Comparison of ENCODE assay signal across 7 mouse cellular contexts in genomic region chr14:12531101-12531500, GRCm38 (mm10).
DNase-seq lines count a peak whose midpoint lies in the region; ATAC-seq and TF ChIP-seq lines count a peak whose summit lies in the region.

No protein-coding gene starts in this region.

- ATAC-seq in lung, embryonic 14.5 days (ENCODE audit: insufficient read depth), result peak; percentile 67
- peak; percentile 64; the same call in 1 of the 2 replicates for ATAC-seq in hindbrain, embryonic 14.5 days (ENCODE audit: low FRiP score)
- no peak; the same call in 1 of the 2 replicates for ATAC-seq in limb, embryonic 14.5 days (ENCODE audit: low FRiP score, low read depth)
- no peak for ATAC-seq in CD4-positive, CD25-positive, alpha-beta regulatory T cell, adult 4 months

- H3K4me1 ChIP-seq in lung, embryonic 14.5 days (ENCODE audit: insufficient read depth), result no peaks in the 10 kb centered on the region
- 0 out of 2 replicates have a peak, but pooled peaks cover 3% of the 10 kb centered on the region for H3K4me1 ChIP-seq in hindbrain, embryonic 14.5 days (replicated peaks; ENCODE audit: control insufficient read depth, insufficient read depth, low read length)
- H3K4me1 ChIP-seq in limb, embryonic 14.5 days (ENCODE audit: control insufficient read depth, insufficient read depth, low read length), result no peaks in the 10 kb centered on the region
- H3K4me1 ChIP-seq in thymus, adult 2 months (replicated peaks; ENCODE audit: control insufficient read depth, insufficient read depth, low read length), result no peaks in the 10 kb centered on the region

- peak; percentile 70 for TF ChIP-seq CTCF in lung, embryonic 14.5 days (IDR thresholded peaks at IDR 0.05; ENCODE audit: low read depth)
- TF ChIP-seq CTCF in thymus, adult 2 months (IDR thresholded peaks at IDR 0.05; ENCODE audit: borderline replicate concordance, control insufficient read depth, extremely low read depth, insufficient read depth, low read length, poor library complexity), result no peak

- 25% methylated on average over 1 of the region's 1 CpGs for WGBS in lung, embryonic 14.5 days
- 22% methylated on average over 1 of the region's 1 CpGs for WGBS in hindbrain, embryonic 14.5 days
- WGBS in limb, embryonic 14.5 days, result 26% methylated on average over 1 of the region's 1 CpGs
- 14% methylated on average over 1 of the region's 1 CpGs for WGBS in thymus, adult 2 months

- no peak overlapping the region for H3K4me2 ChIP-seq in lung, embryonic 14.5 days
- no peak overlapping the region for H3K4me2 ChIP-seq in hindbrain, embryonic 14.5 days (replicated peaks)
- H3K4me2 ChIP-seq in limb, embryonic 14.5 days (replicated peaks; ENCODE audit: low read depth, low read length, severe bottlenecking), result no peak overlapping the region

- no peak overlapping the region for H3K27ac ChIP-seq in lung, embryonic 14.5 days (ENCODE audit: low read depth)
- H3K27ac ChIP-seq in hindbrain, embryonic 14.5 days, result no peak overlapping the region
- no peak overlapping the region for H3K27ac ChIP-seq in limb, embryonic 14.5 days (replicated peaks; ENCODE audit: low read depth, low read length)
- H3K27ac ChIP-seq in thymus, adult 2 months (ENCODE audit: control insufficient read depth, insufficient read depth, low read length), result no peak overlapping the region

- no peaks in the 10 kb centered on the region for H3K36me3 ChIP-seq in lung, embryonic 14.5 days (ENCODE audit: insufficient read depth)
- peaks cover 20% of the 10 kb centered on the region for H3K36me3 ChIP-seq in hindbrain, embryonic 14.5 days (replicated peaks; ENCODE audit: control insufficient read depth, insufficient read depth)
- H3K36me3 ChIP-seq in limb, embryonic 14.5 days (ENCODE audit: control insufficient read depth, insufficient read depth, low read length), result no peaks in the 10 kb centered on the region
- H3K36me3 ChIP-seq in thymus, adult 2 months (ENCODE audit: control insufficient read depth, insufficient read depth, low read length), result no peaks in the 10 kb centered on the region

- no peak for TF ChIP-seq POLR2A in limb, embryonic 14.5 days (IDR thresholded peaks at IDR 0.05; ENCODE audit: borderline replicate concordance, extremely low read depth, insufficient read depth, insufficient read length)
- TF ChIP-seq POLR2A in thymus, adult 2 months (IDR thresholded peaks at IDR 0.05; ENCODE audit: control insufficient read depth, extremely low read depth, insufficient read depth, low read length, poor library complexity), result no peak

- H3K27me3 ChIP-seq in lung, embryonic 14.5 days (ENCODE audit: insufficient read depth, low read length), result no peaks in the 10 kb centered on the region
- no peaks in the 10 kb centered on the region for H3K27me3 ChIP-seq in hindbrain, embryonic 14.5 days (ENCODE audit: control insufficient read depth, insufficient read depth, low read length)
- no peaks in the 10 kb centered on the region for H3K27me3 ChIP-seq in limb, embryonic 14.5 days (ENCODE audit: control insufficient read depth, insufficient read depth, low read length)
- H3K27me3 ChIP-seq in thymus, adult 2 months (ENCODE audit: control insufficient read depth, insufficient read depth, low read length), result no peaks in the 10 kb centered on the region

- peak; percentile 68 for DNase-seq in lung, embryonic 14.5 days
- no peak for DNase-seq in lung, postnatal 25 days (ENCODE audit: low spot score)
- DNase-seq in embryo, embryonic 10 days (ENCODE audit: low spot score), result peak; percentile 65
- peak; percentile 64 for DNase-seq in hindbrain, embryonic 14.5 days (ENCODE audit: low spot score)
- peak; percentile 38 for DNase-seq in limb, embryonic 14.5 days (ENCODE audit: low spot score)
- DNase-seq in thymus, adult 2 months, result no peak

- no peak overlapping the region for H3K9ac ChIP-seq in lung, embryonic 14.5 days
- H3K9ac ChIP-seq in hindbrain, embryonic 14.5 days, result no peak overlapping the region
- H3K9ac ChIP-seq in limb, embryonic 14.5 days (ENCODE audit: low read depth, low read length, severe bottlenecking), result no peak overlapping the region

- no peak overlapping the region for H3K4me3 ChIP-seq in lung, embryonic 14.5 days (ENCODE audit: low read depth, low read length)
- H3K4me3 ChIP-seq in hindbrain, embryonic 14.5 days (replicated peaks; ENCODE audit: low read length), result no peak overlapping the region
- H3K4me3 ChIP-seq in limb, embryonic 14.5 days (replicated peaks; ENCODE audit: low read length), result no peak overlapping the region
- H3K4me3 ChIP-seq in thymus, adult 2 months (ENCODE audit: control insufficient read depth, insufficient read depth, low read length), result no peak overlapping the region

- no peaks in the 10 kb centered on the region for H3K9me3 ChIP-seq in lung, embryonic 14.5 days (ENCODE audit: low read depth, low read length)
- no peaks in the 10 kb centered on the region for H3K9me3 ChIP-seq in hindbrain, embryonic 14.5 days (ENCODE audit: control insufficient read depth, low read length)
- H3K9me3 ChIP-seq in limb, embryonic 14.5 days (ENCODE audit: control insufficient read depth, low read length), result no peaks in the 10 kb centered on the region

Comparison
In these comparisons a context has a peak if more than half of its experiments do, and no peak if none do; other contexts are left out.
1. DNase-seq: peak in lung, embryonic 14.5 days (single experiment), embryo, embryonic 10 days (single experiment), hindbrain, embryonic 14.5 days (single experiment) and limb, embryonic 14.5 days (single experiment); none in lung, postnatal 25 days (single experiment) and thymus, adult 2 months (single experiment).
2. ATAC-seq: peak in lung, embryonic 14.5 days (single experiment) and hindbrain, embryonic 14.5 days (single experiment); none in limb, embryonic 14.5 days (single experiment) and CD4-positive, CD25-positive, alpha-beta regulatory T cell, adult 4 months (single experiment).